Mouse (Mus musculus) forebrain, embryonic 13.5 days (tissue): ENCODE measurements around the gene Wnt5b. TPM values are rescaled to one million over a fixed set of nuclear protein-coding genes. Genes with fewer than 3 reads are reported as not detected.

Experiments
- ATAC-seq: fragments of 200-750 bp; cut with Nextera tagmentation; 2 replicates; pipeline ENCODE4 v1.8.0; 2017
- H3K27ac ChIP-seq: fragments of 300-500 bp; sonication (generic); 2 replicates; pipeline ENCODE4 v1.5.1; 2015; ENCODE audit warnings: inconsistent platforms, mild to moderate bottlenecking, moderate library complexity
- H3K27me3 ChIP-seq: fragments of 300-500 bp; sonication (generic); 2 replicates; pipeline ENCODE4 v1.6.1; 2015; ENCODE audit warnings: mild to moderate bottlenecking, inconsistent platforms
- H3K36me3 ChIP-seq: fragments of 300-500 bp; sonication (generic); 2 replicates; pipeline ENCODE4 v1.6.1; 2015; ENCODE audit warnings: mild to moderate bottlenecking, inconsistent platforms; ENCODE audit not compliant: poor library complexity, severe bottlenecking
- H3K4me1 ChIP-seq: fragments of 300-500 bp; sonication (generic); 2 replicates; pipeline ENCODE4 v1.6.1; 2015; ENCODE audit warnings: inconsistent platforms
- H3K4me2 ChIP-seq: fragments of 300-500 bp; sonication (generic); 2 replicates; pipeline ENCODE4 v1.6.1; 2015; ENCODE audit warnings: inconsistent platforms, mild to moderate bottlenecking, moderate library complexity
- H3K4me3 ChIP-seq: fragments of 300-500 bp; sonication (generic); 2 replicates; pipeline ENCODE4 v1.5.1; 2015; ENCODE audit warnings: mild to moderate bottlenecking, inconsistent platforms
- H3K9ac ChIP-seq: fragments of 300-500 bp; sonication (generic); 2 replicates; pipeline ENCODE4 v1.6.1; 2015; ENCODE audit warnings: mild to moderate bottlenecking, inconsistent platforms
- H3K9me3 ChIP-seq: fragments of 300-500 bp; sonication (generic); replicated peaks from 2 replicates; pipeline ENCODE4 v1.6.1; 2016; ENCODE audit warnings: inconsistent platforms
- WGBS: fragments of 180-500 bp; shearing (Covaris S2); methylation state at CpG from one replicate; pipeline ENCODE4 v1.1.7; 2015; 5-methylcytosine and 5-hydroxymethylcytosine counted together
- polyA plus RNA-seq: library from polyadenylated mRNA; unstranded; fragments of >200 nt; fragmentation: Nextera tagmentation; extraction: Ambion mirVana; gene quantifications from 2 replicates; pipeline ENCODE4 v1.2.1, GENCODE M21; 2015

Gene Wnt5b
- polyA plus RNA-seq, 1 experiment from 2014 or later, result 4.5 TPM

- Histone ChIP-seq H3K27me3 (no peaks in the 10 kb centered on the region), H3K4me3 (no peak overlapping the region), H3K9ac (no peak overlapping the region), H3K36me3 (no peaks in the 10 kb centered on the region), H3K9me3 (no peaks in the 10 kb centered on the region), H3K4me2 (no peak overlapping the region), H3K4me1 (peaks cover 14% of the 10 kb centered on the region), H3K27ac (peak overlapping the region; percentile 63; the same call in 1 of the 2 replicates)
- peak; percentile 43; the same call in 1 of the 2 replicates for ATAC-seq
- 13% methylated on average over 7 of the region's 7 CpGs for WGBS
These were observed 125.5 kb downstream of the Wnt5b start for GRCm38 (mm10) chr6:119418392-119419251.

GRCm38 (mm10) chr6:119417821-119418220, 126.3 kb downstream of the Wnt5b start:
- Histone ChIP-seq H3K9ac (no peak overlapping the region), H3K9me3 (no peaks in the 10 kb centered on the region), H3K27ac (no peak overlapping the region), H3K4me3 (no peak overlapping the region), H3K27me3 (no peaks in the 10 kb centered on the region), H3K36me3 (no peaks in the 10 kb centered on the region), H3K4me2 (no peak overlapping the region), H3K4me1 (peaks cover 14% of the 10 kb centered on the region)
- no peak for ATAC-seq
- WGBS, result 56% methylated on average over 7 of the region's 7 CpGs

GRCm38 (mm10) chr6:119417354-119417753, 126.8 kb downstream of the Wnt5b start, which contains the start of gene Adipor2:
Gene Adipor2, minus strand, starts transcription at chr6:119417704.
- ATAC-seq, result no peak
- Histone ChIP-seq H3K36me3 (no peaks in the 10 kb centered on the region), H3K4me3 (peak within 1 kb of the TSS; percentile 12; the same call in 1 of the 2 replicates), H3K9ac (no peak within 1 kb of the TSS), H3K4me1 (peaks cover 14% of the 10 kb centered on the region), H3K27me3 (no peaks in the 10 kb centered on the region), H3K4me2 (peak within 1 kb of the TSS; percentile 36), H3K9me3 (no peaks in the 10 kb centered on the region), H3K27ac (peak within 1 kb of the TSS; percentile 12; the same call in 1 of the 2 replicates)
- 5% methylated on average over 12 of the region's 12 CpGs for WGBS

GRCm38 (mm10) chr6:119416643-119417042, 127.5 kb downstream of the Wnt5b start:
- no peak for ATAC-seq
- Histone ChIP-seq H3K27ac (no peak overlapping the region), H3K36me3 (no peaks in the 10 kb centered on the region), H3K9me3 (no peaks in the 10 kb centered on the region), H3K27me3 (no peaks in the 10 kb centered on the region), H3K4me3 (no peak overlapping the region), H3K4me2 (no peak overlapping the region), H3K9ac (no peak overlapping the region), H3K4me1 (peaks cover 14% of the 10 kb centered on the region)
- WGBS, result 80% methylated on average over 6 of the region's 6 CpGs

- Histone ChIP-seq H3K9ac (no peak overlapping the region), H3K4me2 (no peak overlapping the region), H3K36me3 (no peaks in the 10 kb centered on the region), H3K4me1 (peaks cover 17% of the 10 kb centered on the region), H3K4me3 (no peak overlapping the region), H3K27ac (no peak overlapping the region), H3K27me3 (no peaks in the 10 kb centered on the region), H3K9me3 (no peaks in the 10 kb centered on the region)
- 91% methylated on average over 15 of the region's 15 CpGs for WGBS
- ATAC-seq, result no peak
These were observed 129.7 kb downstream of the Wnt5b start for GRCm38 (mm10) chr6:119414262-119415043.

- H3K9ac ChIP-seq, result no peak overlapping the region
- H3K36me3 ChIP-seq, result no peaks in the 10 kb centered on the region
- H3K4me1 ChIP-seq, result peaks cover 8% of the 10 kb centered on the region
- no peak overlapping the region for H3K4me2 ChIP-seq
- no peaks in the 10 kb centered on the region for H3K27me3 ChIP-seq
- no peaks in the 10 kb centered on the region for H3K9me3 ChIP-seq
- no peak overlapping the region for H3K27ac ChIP-seq
- WGBS, result 94% methylated on average over 4 of the region's 4 CpGs
- no peak for ATAC-seq
- H3K4me3 ChIP-seq, result no peak overlapping the region
These were observed 131.6 kb downstream of the Wnt5b start for GRCm38 (mm10) chr6:119412588-119412987.

- Histone ChIP-seq H3K4me1 (peaks cover 4% of the 10 kb centered on the region; the same call in 1 of the 2 replicates), H3K4me3 (no peak overlapping the region), H3K9me3 (no peaks in the 10 kb centered on the region), H3K9ac (no peak overlapping the region), H3K27ac (no peak overlapping the region), H3K4me2 (no peak overlapping the region), H3K36me3 (no peaks in the 10 kb centered on the region), H3K27me3 (no peaks in the 10 kb centered on the region)
- no peak for ATAC-seq
- 86% methylated on average over 3 of the region's 3 CpGs for WGBS
These were observed 132.6 kb downstream of the Wnt5b start for GRCm38 (mm10) chr6:119411511-119411910.

GRCm38 (mm10) chr6:119409766-119410165, 134.4 kb downstream of the Wnt5b start:
- H3K36me3 ChIP-seq, result no peaks in the 10 kb centered on the region
- no peaks in the 10 kb centered on the region for H3K9me3 ChIP-seq
- H3K4me1 ChIP-seq, result peaks cover 4% of the 10 kb centered on the region; the same call in 1 of the 2 replicates
- H3K27me3 ChIP-seq, result no peaks in the 10 kb centered on the region
- no peak overlapping the region for H3K27ac ChIP-seq
- H3K9ac ChIP-seq, result no peak overlapping the region
- H3K4me2 ChIP-seq, result no peak overlapping the region
- WGBS, result 45% methylated on average over 1 of the region's 1 CpGs
- H3K4me3 ChIP-seq, result no peak overlapping the region
- no peak for ATAC-seq

GRCm38 (mm10) chr6:119408582-119408981, 135.6 kb downstream of the Wnt5b start:
- H3K4me1 ChIP-seq, result peaks cover 4% of the 10 kb centered on the region; the same call in 1 of the 2 replicates
- no peaks in the 10 kb centered on the region for H3K9me3 ChIP-seq
- H3K27ac ChIP-seq, result no peak overlapping the region
- H3K4me2 ChIP-seq, result no peak overlapping the region
- no peak overlapping the region for H3K4me3 ChIP-seq
- no peak for ATAC-seq
- WGBS, result 65% methylated on average over 9 of the region's 9 CpGs
- H3K36me3 ChIP-seq, result no peaks in the 10 kb centered on the region
- H3K27me3 ChIP-seq, result no peaks in the 10 kb centered on the region
- no peak overlapping the region for H3K9ac ChIP-seq

GRCm38 (mm10) chr6:119407818-119408217, 136.3 kb downstream of the Wnt5b start:
- 62% methylated on average over 6 of the region's 6 CpGs for WGBS
- no peak for ATAC-seq
- H3K4me2 ChIP-seq, result no peak overlapping the region
- no peaks in the 10 kb centered on the region for H3K9me3 ChIP-seq
- H3K36me3 ChIP-seq, result no peaks in the 10 kb centered on the region
- peaks cover 4% of the 10 kb centered on the region; the same call in 1 of the 2 replicates for H3K4me1 ChIP-seq
- no peak overlapping the region for H3K4me3 ChIP-seq
- no peak overlapping the region for H3K27ac ChIP-seq
- no peaks in the 10 kb centered on the region for H3K27me3 ChIP-seq
- no peak overlapping the region for H3K9ac ChIP-seq

- no peaks in the 10 kb centered on the region for H3K36me3 ChIP-seq
- no peak overlapping the region for H3K4me2 ChIP-seq
- H3K27me3 ChIP-seq, result no peaks in the 10 kb centered on the region
- no peak for ATAC-seq
- no peak overlapping the region for H3K9ac ChIP-seq
- H3K4me1 ChIP-seq, result peaks cover 4% of the 10 kb centered on the region; the same call in 1 of the 2 replicates
- WGBS, result 97% methylated on average over 8 of the region's 8 CpGs
- H3K27ac ChIP-seq, result no peak overlapping the region
- H3K9me3 ChIP-seq, result no peaks in the 10 kb centered on the region
- H3K4me3 ChIP-seq, result no peak overlapping the region
These were observed 137.6 kb downstream of the Wnt5b start for GRCm38 (mm10) chr6:119406528-119406927.

- Histone ChIP-seq H3K4me1 (peaks cover 4% of the 10 kb centered on the region; the same call in 1 of the 2 replicates), H3K9me3 (no peaks in the 10 kb centered on the region), H3K4me2 (no peak overlapping the region), H3K4me3 (no peak overlapping the region), H3K36me3 (no peaks in the 10 kb centered on the region), H3K27ac (no peak overlapping the region), H3K9ac (no peak overlapping the region), H3K27me3 (no peaks in the 10 kb centered on the region)
- ATAC-seq, result no peak
- 85% methylated on average over 7 of the region's 7 CpGs for WGBS
These were observed 138.8 kb downstream of the Wnt5b start for GRCm38 (mm10) chr6:119405310-119405709.
